Mouse (Mus musculus) adrenal gland, adult 8-10 months (tissue): ENCODE data around the gene Msh2. TPM values are rescaled to one million over a fixed set of nuclear protein-coding genes. Genes with fewer than 3 reads are reported as not detected.
"Not testable (repeated sequence)": the region's sequence is repeated elsewhere in the genome, so short reads cannot be mapped to it uniquely, and the experiment has no call there.

ENCODE experiments used
- DNase-seq: peaks from one replicate; pipeline ENCODE4 v3.0.0; 2022
- total RNA-seq, 4 experiments: library from RNA; stranded (reverse); gene quantifications; 2 replicates each; pipeline ENCODE4 v1.2.4; 2022

Msh2 gene
- 10 to 100 TPM; 20.8 to 27.1 (median 23.5) TPM for total RNA-seq

GRCm38 (mm10) chr17:87671890-87672660, at the start of gene Msh2:
Gene Msh2 (plus strand): TSS chr17:87672330.
- DNase-seq = peak; percentile 98

GRCm38 (mm10) chr17:87625510-87626086, 46.5 kb upstream of the Msh2 start:
- DNase-seq = no peak

GRCm38 (mm10) chr17:87628144-87628543, 44.0 kb upstream of the Msh2 start:
- DNase-seq = no peak

GRCm38 (mm10) chr17:87628706-87629105, 43.4 kb upstream of the Msh2 start:
- DNase-seq = no peak

- no peak for DNase-seq
Measured at GRCm38 (mm10) chr17:87637056-87637389, 35.1 kb upstream of the Msh2 start.

- DNase-seq = no peak
Measured at GRCm38 (mm10) chr17:87639242-87639641, 32.9 kb upstream of the Msh2 start.

- no peak for DNase-seq
Measured at GRCm38 (mm10) chr17:87640272-87640671, 31.9 kb upstream of the Msh2 start.

- DNase-seq = no peak
Measured at GRCm38 (mm10) chr17:87641006-87641405, 31.1 kb upstream of the Msh2 start.

GRCm38 (mm10) chr17:87642744-87643143, 29.4 kb upstream of the Msh2 start:
- DNase-seq = no peak

- DNase-seq = not testable (repeated sequence)
Measured at GRCm38 (mm10) chr17:87655616-87656015, 16.5 kb upstream of the Msh2 start.

GRCm38 (mm10) chr17:87661958-87662573, 10.1 kb upstream of the Msh2 start:
- not testable (repeated sequence) for DNase-seq

GRCm38 (mm10) chr17:87664238-87664637, 7.9 kb upstream of the Msh2 start:
- DNase-seq = no peak

- DNase-seq = no peak
Measured at GRCm38 (mm10) chr17:87665066-87665822, 6.9 kb upstream of the Msh2 start.

- DNase-seq = peak; percentile 24
Measured at GRCm38 (mm10) chr17:87672677-87673286, 652 bp downstream of the Msh2 start.

GRCm38 (mm10) chr17:87676916-87677474, 4.9 kb downstream of the Msh2 start:
- DNase-seq = not testable (repeated sequence)

GRCm38 (mm10) chr17:87677656-87678055, 5.5 kb downstream of the Msh2 start:
- no peak for DNase-seq

GRCm38 (mm10) chr17:87689217-87689616, 17.1 kb downstream of the Msh2 start:
- no peak for DNase-seq

GRCm38 (mm10) chr17:87691958-87692357, 19.8 kb downstream of the Msh2 start:
- no peak for DNase-seq

GRCm38 (mm10) chr17:87695874-87696465, 23.8 kb downstream of the Msh2 start:
- DNase-seq = no peak

- DNase-seq = no peak
Measured at GRCm38 (mm10) chr17:87696814-87697213, 24.7 kb downstream of the Msh2 start.

- no peak for DNase-seq
Measured at GRCm38 (mm10) chr17:87698996-87699765, 27.1 kb downstream of the Msh2 start.
